Mouse (Mus musculus): ENCODE data around the gene Gpsm3. TPM values are rescaled to one million over a fixed set of nuclear protein-coding genes. Genes with fewer than 3 reads are reported as not detected.

Gene Gpsm3
- total RNA-seq, 2 experiments from 2014 or later = 2.1 to 2.2 TPM

DNA sequence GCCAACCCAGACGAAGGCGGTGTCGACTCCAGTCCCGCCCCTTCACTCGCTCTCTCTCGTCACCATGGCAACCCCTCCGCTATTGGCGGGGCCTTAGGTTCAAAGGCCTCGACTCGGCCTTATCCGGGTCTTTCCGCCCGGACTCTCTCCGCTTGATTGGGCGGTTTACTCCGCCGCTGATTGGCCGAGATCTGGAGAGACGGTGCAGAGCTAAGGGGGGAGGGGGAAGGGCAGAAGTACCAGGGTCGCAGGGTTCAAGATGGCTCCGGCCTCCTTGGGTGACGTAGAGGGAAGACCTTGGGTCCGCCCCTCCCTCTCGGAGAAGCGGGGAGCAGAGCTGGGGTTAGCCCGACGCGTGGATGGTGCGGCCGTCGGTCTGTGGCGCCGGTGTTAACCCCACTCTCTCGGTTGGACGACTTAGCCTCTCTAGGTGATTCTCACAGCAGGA, 14.5 kb downstream of the Gpsm3 start, which contains the start of gene Agpat1:
Gene Agpat1 (plus strand): TSS at position 202 of the 448 bp plus-strand sequence.
- DNase-seq = peak; percentile 94 to 98

DNA sequence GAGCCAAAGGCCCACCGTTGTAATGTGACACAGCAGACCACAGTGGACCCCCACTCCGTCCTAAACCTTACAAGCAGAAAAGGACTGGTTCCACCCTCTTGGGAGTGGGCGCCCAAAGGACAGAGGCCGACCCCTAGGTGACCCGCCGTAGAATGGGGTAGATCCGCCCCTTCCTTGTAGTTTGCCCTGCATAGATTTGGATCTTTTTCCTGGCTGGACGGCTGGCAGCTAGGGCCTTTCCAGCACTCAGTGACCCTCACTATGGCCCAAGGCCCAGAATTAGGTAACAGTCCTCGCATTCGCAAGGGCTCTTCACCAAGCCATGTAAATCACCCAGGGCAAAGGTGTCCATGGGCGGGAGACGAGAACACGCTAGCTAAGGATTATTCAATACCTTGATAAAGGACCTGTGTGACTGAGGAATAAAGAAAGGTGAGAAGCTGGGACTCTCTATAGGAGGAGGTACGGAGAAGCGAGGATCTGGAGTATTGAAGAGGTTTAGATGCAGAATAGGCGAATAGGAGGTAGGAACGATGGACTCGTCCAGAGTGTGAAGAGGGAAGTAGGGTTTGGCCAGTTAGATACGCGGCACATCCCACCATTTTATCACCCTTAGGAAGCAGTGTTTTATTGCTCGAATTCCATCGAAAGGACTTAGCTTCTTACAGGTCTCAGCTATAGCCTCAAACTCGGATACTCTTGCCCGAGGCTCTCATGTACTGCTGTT, 15.1 kb downstream of the Gpsm3 start:
- peak in 1 of 2 experiments; percentile 20 for DNase-seq

DNA sequence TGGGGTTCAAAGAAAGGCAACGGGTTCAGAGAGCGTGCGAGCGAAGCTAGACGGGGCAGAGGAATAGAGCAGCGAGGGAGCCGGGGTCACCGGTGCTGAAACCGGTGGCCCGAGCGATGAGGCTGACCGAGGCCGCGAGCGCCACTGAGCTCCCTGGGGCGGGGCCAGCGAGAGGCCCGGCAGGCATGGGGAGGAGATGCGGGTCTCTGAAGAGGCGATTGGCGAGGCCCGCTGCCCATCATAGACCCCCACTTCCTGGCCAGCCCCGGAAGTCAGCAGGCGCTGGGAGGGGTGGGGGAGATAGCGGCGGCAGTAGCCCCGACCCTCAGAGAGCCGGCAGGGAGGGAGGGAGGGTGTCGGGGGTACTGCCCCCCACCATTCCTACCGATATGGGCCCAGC, 16.0 kb downstream of the Gpsm3 start:
- DNase-seq = peak; percentile 98

DNA sequence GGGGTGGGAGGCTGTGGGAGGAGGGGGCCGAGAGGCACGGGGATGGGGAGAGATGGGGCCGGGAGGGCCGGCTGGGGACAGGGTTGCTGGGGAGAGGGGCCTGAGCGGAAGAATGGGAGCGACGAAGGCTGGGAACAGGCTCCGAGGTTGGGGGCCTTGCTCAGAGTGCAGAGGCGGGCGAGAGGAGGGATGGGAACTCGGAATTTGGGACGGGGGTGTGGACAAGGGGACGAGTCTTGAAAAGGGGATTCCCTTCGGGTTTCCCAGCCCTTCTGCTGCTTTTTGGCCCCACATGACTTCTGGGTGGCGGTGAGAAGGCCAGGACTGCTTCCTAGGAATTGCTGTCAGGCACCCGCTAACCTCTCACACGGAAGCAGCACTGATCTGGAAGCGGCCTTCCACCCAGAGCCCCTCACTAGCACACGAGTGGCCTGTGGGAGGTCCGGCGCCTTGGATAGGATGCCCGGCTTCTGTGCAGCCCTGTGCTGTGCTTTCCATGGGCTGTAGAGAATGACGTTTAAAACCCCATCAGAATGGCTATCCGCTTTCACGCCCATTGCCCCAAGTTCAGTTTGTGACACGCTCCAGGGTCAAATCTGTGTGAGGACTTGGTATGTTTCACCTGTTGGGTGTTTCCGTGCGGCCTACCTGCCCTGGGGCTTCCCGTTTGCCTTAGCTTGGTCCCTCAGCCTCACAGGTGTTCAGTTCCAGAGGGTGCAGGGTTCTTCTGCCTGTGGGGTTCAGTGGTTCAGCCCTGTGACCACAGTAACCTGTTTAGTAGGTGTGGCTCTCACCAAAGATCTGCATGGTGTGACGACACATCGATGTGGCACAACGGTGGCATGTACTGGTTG, 16.8 kb downstream of the Gpsm3 start:
- DNase-seq = no peak

DNA sequence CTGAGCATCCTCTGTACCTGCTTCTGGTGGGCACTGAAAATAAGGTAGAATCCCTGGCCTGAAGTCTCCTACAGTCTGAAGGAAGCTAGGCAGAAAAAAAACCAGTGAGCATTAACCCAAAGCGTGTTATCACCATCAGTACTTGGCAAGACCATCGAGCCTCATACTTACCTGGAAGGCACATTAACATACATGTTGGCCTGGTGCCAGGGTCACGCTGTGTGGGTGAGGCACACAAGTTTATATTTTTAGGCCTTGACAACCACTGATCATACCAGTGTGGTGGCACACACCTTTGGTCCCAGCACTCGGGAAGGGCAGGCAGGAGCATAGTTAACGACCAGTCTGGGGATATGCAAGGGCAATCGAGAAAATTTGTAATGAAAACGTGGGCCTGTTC, 18.4 kb downstream of the Gpsm3 start:
- DNase-seq = no peak

DNA sequence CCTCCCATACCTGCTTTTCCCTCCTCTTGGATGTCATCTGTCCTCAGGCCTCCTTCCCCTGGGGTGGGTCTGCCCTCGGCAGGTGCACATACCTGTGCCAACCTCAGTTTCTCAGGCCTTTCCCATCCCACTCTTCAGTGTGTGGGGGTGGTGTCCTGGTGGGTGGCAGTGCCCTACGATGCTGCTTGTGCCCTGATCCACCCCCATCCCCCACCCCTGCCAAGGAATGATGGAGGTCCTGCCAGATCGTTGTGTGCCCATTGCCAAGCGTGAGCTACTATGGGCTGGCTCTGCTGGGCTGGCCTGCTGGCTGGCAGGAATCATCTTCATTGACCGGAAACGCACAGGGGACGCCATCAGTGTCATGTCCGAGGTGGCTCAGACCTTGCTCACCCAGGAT, 21.4 kb downstream of the Gpsm3 start:
- no peak for DNase-seq

DNA sequence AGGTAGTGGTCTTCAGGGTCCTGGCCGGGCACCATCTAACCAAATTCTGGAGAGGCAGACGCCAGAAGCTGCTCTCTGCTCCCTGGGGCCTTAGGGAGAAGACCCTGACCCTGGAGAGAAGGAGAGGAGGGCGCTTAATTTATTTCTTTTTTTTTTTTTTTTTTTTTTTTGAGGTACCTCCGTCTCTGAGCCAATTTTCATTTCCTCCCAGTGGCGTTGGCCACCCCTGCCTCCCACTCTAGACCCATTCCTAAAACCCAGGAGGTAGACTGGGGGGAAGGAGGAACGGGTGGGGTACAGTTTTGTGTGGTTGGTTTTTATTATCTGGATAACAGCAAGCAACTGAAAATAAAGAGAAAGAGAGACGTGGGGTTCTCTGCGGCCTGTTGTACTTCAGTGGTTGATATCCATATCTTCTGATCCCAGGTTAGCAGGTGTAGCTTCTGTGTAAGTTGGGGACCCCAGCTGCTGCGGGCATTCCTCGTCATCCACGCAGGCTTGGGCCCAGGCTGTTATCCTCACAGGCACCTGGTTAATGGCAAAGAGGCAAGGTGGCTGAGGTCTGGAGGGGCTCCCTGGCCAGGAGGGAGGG, 23.5 kb downstream of the Gpsm3 start:
- DNase-seq = no peak

DNA sequence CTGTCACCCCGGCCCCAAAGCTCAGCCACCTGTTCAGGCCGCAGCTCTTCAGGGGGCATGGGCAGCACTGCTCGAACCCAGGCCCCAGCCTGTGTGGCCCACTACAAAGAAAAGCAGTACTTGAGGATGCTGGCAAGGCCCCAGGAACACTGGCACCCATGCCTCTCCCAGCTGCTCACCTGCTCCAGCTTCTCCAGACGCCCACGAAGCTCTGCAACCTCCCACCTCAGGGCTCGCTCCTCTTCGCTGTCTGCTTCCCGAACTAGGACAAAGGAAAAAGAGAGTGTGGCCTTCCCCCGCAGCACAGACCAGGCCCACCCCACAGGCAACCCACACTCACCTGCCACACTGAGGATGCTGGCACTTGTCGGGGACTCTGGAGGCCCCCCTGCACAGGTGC, 24.2 kb downstream of the Gpsm3 start:
- DNase-seq = no peak

DNA sequence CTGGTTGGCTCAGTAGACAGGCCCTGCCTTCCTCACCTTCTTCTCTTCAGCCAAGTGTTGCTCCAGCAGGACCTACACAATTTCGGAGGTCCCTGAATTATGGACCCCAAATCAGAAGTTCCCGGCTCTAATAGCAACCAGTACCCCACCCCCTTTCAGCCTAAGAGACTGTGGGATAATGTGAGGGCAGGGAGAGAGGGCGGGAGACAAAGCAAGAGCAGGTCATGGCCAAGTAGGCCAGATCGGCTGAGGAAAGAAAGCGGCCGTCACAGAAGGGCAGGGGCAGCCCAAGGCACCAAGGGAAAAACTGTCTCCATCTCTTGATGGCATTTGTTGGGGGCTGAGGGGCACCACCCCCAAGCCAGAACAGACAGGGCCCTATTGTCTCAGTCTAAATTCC, 26.3 kb downstream of the Gpsm3 start, which contains the start of gene Egfl8:
Gene Egfl8 (minus strand): TSS at position 101 of the 400 bp plus-strand sequence.
- DNase-seq = no peak

DNA sequence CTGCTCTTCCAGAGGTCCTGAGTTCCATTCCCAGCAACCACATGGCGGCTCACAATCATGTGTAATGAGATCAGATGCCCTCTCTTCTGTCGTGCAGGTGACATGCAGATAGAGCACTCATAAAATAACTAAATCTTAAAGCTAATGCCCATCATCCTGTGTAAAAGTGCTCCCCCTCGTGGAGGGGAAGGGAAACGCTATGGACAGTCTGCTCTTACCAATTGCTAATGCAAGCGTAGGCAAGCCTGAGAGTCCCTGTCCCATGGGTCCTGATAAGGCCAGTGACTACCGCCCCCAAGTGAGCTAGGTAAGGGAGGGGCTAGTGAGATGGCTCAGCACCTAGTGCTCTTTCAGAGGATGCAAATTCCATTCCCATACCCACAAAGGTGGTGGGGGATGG, 29.4 kb downstream of the Gpsm3 start:
- DNase-seq = peak in 1 of 2 experiments; percentile 72

DNA sequence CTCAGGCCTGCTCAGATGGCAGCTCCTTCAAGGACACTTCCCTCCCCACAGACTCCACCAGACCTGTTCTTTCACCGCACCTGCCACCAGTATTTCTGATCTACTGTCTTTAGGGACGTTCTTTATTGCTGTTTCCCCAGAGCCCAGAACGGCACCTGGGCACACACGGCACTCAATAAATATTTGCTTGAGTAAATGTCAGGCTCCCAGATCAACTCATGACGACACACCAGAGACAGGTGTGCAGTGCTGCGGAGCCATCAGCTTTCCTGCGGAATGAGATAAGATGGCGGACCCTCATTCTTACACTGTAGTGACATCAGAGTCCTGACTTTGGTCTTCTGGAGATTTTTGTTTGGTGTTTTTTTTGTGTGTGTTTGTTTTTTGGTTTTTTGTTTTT, 31.4 kb downstream of the Gpsm3 start:
- no peak for DNase-seq

DNA sequence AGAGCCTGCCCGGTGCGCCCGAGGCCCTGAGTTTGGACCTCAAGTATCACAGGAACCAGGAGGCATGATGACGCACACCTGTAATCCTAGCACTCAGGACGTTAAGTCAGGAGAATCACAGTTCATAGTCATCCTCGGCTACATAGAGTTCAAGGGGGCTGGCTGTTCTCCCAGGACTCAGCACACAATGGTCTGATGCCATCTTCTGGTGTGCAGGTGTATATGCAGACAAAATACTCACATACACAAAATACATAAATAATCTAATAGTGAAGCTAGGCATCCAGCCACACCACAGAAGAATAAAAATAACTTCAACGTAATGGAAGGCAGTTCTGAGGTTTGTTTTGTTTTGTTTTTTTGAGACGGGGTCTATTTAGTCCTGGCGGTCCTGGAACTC, 33.6 kb downstream of the Gpsm3 start:
- DNase-seq = no peak

DNA sequence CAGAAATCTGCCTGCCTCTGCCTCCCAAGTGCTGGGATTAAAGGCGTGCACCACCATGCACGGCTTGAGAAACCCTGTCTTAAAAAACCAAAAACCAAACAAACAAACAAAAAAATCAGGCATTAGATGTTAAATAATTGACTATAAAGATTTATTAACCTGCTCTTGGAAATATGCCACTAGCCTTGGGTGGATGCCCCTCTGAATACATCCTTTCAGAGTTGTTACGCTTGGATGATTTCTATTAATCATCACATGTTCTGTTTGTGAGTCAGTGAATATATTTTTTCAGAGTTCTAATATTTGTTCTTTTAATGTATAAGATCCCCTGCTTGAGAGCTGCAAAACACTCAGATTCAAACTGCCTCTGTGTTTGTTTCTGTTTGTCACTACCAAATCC, 35.4 kb downstream of the Gpsm3 start:
- no peak for DNase-seq

DNA sequence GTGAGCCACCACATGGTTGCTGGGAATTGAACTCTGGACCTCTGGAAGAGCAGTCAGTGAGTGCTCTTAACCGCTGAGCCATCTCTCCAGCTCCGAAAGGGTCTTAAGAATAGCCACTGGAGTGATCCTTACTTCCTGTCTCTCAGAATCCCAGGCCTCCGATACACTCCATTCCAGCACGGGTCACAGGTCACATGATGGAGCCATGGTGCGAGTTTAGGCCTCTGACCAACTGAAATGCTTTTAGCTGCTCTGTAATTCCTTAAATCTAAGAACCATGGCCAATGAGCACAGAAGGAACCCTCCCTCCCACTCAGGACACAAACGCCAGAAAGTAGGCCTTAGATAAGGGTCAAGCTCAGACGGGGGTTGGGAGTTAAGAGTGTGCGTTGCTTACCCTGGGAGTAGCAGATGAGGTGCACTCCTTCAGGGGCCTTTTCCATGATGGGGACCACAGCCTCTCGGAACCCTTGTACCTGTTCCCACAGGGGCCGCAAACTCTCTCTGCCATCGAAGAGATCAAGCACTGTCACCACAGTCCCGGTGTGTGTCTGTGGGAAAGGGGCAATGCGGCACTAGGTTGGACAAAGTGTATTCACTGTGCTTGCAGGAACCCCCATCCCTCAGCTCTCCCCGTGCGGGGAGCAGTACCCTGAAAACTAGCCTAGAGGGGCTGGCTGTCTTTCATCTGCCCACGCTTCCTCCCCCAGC, 36.6 kb downstream of the Gpsm3 start:
- DNase-seq = no peak

DNA sequence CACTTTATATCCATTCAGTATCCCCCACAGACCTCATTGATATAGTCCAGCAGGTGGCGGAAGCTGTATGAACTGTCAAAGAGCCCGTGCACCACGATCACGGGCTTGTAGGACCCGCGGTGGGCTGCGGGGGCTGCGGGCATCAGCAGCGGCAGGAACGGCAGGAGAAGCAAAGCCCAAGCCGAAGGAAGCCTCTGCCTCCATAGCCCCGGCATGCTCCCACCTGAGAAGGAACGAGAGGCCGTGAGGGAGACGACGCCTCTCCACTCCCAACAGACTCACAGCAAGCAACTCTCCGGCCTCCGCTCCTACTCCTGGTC, 37.1 kb downstream of the Gpsm3 start:
- peak in 1 of 2 experiments; percentile 58 for DNase-seq

DNA sequence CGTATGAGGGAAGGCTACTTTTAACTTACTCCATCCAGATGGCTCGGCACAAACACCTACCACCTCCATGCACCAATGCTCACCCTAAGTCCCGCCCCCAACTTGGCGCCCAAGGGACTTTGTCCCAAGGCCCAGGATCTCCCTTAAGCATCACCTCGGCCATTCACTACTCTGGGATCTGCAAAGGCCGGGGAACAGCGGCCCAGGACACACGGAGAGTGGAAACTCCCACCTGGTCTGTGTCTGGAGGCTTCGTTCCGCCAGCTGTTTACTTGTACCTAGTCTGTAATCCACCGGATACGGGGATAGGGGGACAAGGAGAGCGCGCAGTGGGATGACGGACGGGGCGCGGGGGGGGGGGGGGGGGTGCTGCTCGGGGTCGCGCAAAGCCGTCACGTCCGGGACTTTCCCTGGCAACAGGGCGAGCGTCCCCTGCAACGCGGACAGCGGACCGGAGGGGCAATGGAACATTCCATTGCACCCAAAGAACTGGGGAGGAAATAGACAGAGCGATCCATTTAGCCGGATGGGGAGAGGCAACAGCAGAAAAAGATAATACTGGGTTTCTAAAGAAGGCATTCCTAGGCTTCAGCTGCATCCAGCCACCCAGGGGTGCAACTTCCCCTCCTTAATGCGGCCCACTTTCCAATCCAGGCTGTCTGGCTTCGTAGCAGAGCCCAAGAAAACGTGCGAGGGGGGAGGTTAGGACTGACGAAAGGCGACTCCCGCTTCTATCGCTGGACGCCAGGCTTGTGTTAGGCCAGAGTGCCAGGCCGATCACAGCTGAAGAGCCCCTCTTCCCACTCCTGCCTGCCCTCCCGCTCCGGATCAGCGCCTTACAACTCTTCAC, 37.7 kb downstream of the Gpsm3 start:
- DNase-seq = peak; percentile 81 to 87

DNA sequence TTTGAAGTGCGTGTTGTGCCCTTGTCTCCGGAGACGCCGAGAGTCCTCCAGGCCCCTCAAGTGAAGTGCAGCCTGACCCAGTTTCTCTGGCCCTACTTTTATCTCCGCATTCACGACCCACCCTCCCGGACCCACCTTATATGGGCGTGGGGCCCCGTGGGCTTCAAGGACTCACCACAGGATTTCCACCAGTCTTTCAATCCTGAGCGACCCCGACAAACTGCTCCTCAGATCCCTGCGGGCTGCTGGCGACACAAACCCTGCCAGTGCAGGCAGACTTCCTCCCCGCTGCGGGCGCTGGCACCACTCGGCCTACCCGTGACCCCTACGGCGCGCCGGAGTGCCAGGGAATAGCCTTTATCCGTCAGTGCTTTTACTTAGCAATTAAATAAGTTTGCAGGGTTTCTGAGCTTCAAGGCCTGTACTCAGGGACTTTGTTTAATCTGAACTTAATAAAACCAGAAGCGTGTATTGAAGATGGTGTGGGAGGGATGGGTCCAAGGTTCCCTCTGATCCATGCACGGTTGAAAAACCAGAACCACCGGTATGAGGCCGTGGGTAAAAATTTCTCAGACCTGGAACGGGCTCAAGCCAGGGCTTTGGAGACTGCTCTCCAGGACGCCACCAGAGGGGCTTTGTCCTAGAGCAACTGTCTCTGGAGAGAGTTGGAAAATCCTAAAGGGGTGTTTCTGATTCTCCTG, 38.5 kb downstream of the Gpsm3 start, which contains the start of gene Ppt2:
Gene Ppt2 (minus strand): TSS at position 568 of the 701 bp plus-strand sequence.
- no peak for DNase-seq

DNA sequence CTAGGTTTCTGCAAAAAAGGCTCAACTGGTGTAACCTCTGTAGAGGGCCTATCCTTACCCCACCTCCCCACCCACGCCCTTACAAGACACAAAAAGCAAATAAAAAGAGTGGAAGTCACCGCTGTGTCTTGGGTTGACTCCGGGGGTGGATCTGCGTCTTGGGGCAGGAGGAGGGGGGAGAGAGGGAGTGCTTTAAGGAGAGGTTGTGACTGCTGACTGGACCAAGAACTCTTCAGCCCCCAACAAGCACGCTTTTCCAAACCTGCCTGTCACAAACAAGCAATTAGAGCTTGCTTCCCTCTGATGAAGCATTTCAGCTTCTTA, 39.0 kb downstream of the Gpsm3 start:
- no peak for DNase-seq

DNA sequence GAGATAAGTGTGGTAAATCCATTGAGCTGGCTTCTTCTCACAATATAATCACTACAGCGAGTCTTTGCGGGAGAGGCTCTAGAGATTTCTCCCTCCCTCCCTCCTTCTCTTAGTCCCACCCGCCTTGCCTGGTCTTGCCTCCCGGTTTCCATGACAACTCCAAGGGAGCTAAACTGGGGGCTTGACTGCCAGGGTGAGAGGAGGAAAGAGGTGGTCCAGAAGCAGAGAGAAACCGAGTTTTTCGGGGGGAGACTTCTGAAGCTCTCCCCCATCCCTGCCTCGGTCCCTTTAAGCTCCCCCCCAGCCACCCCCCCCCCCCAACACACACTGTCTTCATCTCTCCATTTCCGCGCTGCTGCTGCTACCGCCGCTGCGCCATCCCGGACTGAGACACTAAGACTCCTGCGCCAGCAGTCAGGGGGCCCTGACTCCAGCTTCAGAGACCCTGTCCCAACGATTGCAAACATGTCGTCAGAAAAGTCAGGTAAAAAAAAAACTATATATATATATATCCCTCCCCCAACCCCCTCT, 39.7 kb downstream of the Gpsm3 start, which contains the start of gene Prrt1:
Gene Prrt1 (plus strand): TSS at position 313 of the 531 bp plus-strand sequence.
- peak in 1 of 2 experiments; percentile 68 for DNase-seq

DNA sequence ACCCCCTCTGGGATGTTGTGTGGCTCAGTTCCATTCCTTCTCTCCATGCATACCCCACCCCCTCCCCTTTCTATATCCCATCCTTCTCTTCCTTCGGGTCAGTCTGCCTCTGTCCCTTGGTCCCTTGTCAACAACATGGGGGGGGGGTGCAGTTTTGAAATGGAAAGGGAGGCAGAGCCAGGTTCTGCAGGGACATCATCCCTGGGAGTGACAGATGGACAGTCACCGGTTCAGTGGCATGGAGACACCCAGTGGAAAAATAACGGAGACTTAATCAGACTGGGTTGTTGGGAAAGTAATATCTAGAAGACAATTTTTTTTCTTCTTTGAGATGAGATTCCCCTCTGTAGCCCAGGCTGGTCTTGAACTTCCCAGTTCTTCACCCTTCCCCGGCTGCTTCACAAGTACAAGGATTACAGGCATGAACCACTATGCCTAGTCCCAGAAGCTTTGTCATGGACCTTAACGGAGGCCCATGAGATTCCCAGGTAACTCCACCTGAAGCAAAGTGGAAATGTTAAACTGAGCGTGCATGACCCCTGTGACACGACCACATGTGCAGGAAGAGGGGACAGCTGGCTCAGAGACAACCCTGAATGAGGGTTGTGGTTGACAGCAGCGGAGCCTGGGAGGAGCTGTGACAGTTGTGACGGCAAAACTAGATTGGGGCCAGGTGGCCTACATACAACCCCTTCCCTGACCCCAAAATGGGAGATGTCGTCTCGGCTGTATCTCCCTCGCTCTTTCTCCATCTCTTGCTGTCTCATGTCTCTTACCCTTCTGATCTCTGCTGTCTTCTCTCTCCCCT, 40.4 kb downstream of the Gpsm3 start:
- no peak for DNase-seq

Measured in layer of hippocampus, postnatal 36 days (tissue).